Mouse (Mus musculus) lung, postnatal 10 days (tissue): ENCODE measurements around the gene Slc30a5.
A peak's percentile ranks its signal among the peaks of the same experiment; 100 is the strongest.
"Not testable (repeated sequence)": the region's sequence is repeated elsewhere in the genome, so short reads cannot be mapped to it uniquely, and the experiment has no call there.

Experiments used
- DNase-seq: peaks from one replicate; pipeline ENCODE4 v3.0.0; 2021

Gene Slc30a5

GRCm38 (mm10) chr13:100834777-100835176, 1.6 kb upstream of the Slc30a5 start:
- DNase-seq = no peak

DNA sequence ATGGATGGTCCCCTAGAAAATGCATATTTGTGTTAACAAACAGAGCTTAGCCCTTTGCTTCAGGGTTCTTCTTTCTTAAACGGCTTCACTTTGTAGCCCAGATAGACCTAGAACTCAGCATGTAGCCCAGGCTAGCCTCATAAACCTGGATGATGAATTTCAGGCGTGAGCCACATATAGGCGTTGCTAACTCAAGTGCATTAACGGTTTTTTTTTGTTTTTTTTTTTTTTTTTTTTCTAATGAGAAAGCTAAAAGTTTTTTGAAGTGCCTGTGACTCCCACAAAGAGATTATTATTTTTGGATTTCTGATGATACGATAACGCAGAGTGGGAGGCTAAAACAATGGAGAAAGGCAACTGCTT, 394 bp upstream of the Slc30a5 start:
- DNase-seq = no peak

GRCm38 (mm10) chr13:100832188-100832587, 1.0 kb downstream of the Slc30a5 start:
- DNase-seq = no peak

GRCm38 (mm10) chr13:100831123-100831522, 2.1 kb downstream of the Slc30a5 start:
- no peak for DNase-seq

DNA sequence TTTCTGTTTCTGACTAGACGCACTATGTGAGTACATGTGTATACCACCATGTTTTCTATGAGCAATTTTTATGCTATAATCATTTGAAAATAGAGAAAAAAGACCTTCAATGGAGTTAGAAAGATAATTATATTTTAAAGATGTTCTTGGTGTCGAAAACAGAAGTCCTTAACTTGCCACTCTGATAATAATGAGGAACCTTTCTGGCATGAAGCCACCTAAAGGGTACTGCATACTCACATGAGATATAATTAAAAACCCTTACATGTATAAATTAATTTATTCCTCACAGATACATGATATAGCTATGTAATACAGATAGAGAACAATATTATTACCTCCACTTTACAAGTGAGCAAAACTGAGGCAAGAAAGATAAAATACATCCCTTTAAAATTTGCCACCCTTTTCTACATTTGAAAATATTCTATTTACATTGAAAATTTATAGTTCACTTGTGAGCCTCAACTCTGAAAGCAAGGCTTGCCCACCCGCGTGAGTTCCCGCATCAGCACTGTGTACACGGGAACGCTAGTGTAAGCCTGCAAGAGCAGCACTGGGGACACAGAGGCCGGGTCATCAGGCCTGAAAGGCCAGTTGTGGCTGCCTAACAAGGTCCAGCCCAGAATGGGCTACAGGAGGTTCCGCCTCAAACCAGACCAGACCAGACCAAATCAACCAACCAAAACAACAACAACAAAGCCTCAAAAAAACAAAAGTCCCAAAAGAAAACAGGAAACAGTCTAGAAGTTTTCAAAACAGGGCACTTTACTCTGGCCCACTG, 7.4 kb downstream of the Slc30a5 start:
- DNase-seq = no peak

DNA sequence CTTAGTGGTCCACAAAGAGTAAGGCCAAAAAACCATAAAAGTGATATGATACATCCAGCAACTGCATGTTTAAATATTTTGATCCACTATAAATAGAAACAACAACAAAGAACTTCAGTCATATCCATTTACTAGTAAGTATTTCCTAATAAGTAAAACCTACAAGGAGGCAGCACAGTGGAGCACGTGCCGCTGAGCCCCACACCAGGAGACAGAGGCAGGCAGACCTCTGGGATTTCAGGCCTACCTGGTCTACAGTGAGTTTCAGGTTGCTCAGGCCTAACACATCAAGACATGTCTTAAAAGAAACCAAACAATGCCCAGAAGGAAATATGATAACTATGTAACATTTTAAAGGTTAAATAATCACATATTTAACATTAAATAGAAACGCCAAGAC, 8.3 kb downstream of the Slc30a5 start:
- no peak for DNase-seq

- no peak for DNase-seq
Measured at GRCm38 (mm10) chr13:100824306-100824705, 8.9 kb downstream of the Slc30a5 start.

DNA sequence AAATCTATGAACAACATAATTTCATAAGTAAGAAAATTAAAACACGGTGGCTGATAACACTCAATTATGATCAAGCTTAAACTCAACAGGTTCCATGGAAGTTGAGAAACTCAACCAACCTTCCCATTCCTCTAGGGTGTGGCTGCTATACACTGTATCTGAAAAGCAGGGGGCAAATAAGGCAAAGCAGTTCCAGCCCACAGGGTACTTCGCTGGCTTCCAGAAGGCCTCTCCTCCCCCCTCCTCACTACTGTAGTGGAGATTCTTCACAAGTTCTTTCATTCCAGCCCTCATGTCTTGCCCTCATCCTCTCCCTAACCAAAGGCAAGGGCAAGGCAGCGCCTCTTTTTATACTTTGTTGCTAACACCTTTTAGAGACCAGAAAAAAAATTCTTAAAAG, 9.4 kb downstream of the Slc30a5 start:
- no peak for DNase-seq

DNA sequence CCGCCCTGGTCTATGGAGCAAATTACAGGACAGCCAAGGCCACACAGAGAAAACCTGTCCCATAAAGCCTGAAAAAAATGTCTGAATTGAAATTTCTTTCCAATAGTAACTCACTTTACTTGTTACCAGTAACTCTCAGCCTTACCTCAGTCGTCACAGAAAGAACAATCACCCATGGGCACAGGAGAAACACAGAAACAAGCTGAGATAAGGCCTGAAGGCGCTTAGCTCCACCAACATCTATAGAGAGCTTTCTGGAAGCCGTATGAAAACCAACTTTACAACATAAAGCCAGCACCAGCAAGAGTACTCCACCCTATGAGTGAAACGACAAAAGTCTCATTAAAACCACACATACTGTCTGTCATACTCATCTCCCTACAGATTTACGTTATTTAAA, 18.8 kb downstream of the Slc30a5 start:
- no peak for DNase-seq

DNA sequence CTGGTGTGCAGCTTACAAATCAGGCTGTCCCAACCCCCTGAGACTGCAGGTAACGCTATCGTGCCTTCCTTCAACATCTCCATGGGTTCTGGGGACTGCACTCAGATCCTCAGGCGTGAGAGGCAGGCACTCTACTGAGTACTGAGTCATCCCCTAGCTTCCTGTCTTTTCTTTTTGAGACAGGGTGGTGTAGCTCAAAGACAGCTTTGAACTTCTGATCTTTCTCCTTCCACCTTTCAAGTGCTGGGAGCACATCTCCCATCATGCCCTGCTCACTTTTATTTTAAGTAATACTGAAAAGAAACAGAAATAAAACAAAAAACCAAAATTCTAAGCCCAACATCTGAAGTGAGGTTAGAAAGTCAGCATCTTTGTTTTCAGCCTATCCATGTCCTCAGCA, 27.5 kb downstream of the Slc30a5 start:
- DNase-seq = no peak

DNA sequence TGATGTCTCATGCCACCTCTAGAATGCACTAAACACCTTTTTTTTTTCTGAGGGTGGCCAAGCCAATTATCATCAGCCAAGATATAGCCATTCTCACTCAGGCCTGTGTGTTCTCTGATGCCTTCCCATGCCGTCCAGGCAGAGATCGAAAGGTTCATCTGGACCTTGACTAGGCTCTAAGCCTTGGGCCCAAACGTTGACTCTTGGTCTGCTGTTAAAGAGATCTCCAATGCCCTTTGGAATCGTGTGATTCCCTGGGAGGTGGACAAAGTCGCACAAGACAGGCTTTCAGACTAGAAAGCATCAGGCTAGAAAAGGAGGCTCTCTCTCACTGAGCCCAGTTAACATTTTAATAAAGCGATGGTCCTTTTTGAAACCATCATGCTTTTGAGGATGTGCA, 36.1 kb downstream of the Slc30a5 start:
- DNase-seq = no peak

DNA sequence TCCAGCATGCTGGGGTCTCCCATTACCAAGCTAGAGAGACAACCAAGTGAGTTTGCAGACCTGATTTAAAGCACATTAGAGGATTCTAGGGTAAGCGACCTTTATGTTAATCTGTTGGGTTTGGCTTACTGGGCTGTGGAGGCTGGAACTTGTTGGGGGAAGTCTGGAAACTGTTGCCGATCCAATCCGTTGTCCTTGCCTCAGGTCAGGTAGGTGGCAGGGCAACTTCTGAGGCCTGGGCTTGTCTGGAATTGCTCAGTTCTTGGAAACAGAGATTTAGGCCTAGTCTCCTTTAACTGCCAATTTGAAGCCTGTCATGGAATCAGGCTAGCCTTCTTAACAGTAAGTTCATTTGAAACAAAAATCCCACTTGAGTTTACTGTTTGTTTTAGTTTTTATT, 44.1 kb downstream of the Slc30a5 start:
- DNase-seq = no peak

DNA sequence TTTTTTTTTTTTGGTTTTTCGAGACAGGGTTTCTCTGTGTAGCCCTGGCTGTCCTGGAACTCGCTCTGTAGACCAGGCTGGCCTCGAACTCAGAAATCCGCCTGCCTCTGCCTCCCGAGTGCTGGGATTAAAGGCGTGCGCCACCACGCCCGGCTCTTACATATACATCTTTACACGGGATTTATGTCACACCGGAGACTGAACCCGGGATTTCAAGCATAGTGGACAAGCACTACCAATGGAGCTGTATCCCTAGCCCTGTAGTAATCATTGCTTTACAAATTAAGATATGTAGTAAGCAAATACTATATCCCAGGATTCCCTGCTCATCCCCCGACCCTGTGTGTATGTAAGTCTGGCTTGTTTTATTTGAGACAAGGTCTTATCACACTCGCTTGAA, 45.2 kb downstream of the Slc30a5 start:
- not testable (repeated sequence) for DNase-seq

- peak; percentile 48 for DNase-seq
Measured at GRCm38 (mm10) chr13:100787316-100788010, 45.8 kb downstream of the Slc30a5 start.

DNA sequence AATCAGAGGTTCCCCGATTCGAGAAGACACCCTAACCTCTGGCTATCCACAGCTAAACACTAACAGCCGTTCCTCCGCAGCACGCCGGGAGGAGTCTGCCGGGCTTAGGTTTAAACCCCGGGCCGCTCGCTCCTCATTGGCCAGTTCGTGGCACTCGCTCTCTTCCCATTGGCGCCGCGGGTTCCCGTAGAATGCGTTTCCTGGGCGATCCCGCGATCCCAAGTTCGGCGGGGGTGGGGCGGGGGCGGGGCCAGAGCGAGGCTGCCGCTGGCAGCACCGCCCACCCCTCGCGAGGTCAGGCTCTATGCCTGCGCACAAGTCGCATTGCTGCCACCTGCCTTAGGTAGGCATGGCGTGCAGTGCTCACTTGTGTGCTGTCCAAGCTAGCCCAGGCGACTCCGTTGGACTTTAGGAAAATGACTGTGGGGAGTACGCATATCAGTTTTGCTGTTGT, 46.8 kb downstream of the Slc30a5 start, which contains the start of gene Ccnb1:
TSS of gene Ccnb1 (minus strand) at position 157 of the 454 bp plus-strand sequence.
- peak; percentile 95 for DNase-seq

- no peak for DNase-seq
Measured at GRCm38 (mm10) chr13:100785806-100786413, 47.3 kb downstream of the Slc30a5 start.

DNA sequence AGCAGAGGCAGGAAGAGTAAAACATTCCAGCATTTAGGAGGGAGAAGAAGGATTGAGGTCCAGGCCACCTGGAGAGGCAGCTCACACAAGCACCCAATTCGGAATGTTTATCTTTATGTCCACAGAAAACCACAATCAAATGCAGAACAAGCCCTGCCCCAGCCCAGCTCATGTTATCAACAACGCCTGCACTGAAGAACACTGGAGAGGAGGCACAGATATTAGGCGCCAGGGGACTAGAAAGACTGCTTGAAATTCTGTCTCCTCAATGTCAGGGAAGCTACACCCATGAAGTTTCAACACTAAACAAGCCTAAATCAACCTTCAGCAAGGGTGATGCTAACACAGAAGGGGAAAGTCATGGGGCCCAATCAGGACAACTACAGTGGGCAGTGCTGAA, 55.7 kb downstream of the Slc30a5 start:
- DNase-seq = no peak

GRCm38 (mm10) chr13:100776710-100777109, 56.5 kb downstream of the Slc30a5 start:
- DNase-seq = no peak

- no peak for DNase-seq
Measured at GRCm38 (mm10) chr13:100776056-100776419, 57.2 kb downstream of the Slc30a5 start.

GRCm38 (mm10) chr13:100775252-100776055, 57.8 kb downstream of the Slc30a5 start, which contains the start of gene Cenph:
Gene Cenph, minus strand, starts transcription at chr13:100775899.
- peak; percentile 92 for DNase-seq

DNA sequence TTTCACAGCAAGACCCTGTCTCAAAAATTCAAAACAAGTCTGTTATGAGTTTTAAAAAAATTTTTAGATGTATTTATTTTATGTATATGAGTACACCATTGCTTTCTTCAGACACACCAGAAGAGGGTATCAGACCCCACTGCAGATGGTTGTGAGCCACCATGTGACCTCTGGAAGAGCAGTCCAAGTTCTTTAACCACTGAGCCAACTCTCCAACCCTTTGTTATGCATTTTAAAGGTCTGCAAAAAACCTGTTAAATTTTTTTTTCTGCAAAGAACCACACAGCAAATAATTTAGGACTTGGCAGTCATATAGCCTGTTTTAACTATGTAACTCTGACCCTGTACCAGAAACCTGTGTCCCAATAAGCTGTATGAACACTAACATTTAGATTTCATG, 58.5 kb downstream of the Slc30a5 start:
- DNase-seq = no peak

- DNase-seq = peak; percentile 53
Measured at GRCm38 (mm10) chr13:100755329-100755728, 77.9 kb downstream of the Slc30a5 start.

DNA sequence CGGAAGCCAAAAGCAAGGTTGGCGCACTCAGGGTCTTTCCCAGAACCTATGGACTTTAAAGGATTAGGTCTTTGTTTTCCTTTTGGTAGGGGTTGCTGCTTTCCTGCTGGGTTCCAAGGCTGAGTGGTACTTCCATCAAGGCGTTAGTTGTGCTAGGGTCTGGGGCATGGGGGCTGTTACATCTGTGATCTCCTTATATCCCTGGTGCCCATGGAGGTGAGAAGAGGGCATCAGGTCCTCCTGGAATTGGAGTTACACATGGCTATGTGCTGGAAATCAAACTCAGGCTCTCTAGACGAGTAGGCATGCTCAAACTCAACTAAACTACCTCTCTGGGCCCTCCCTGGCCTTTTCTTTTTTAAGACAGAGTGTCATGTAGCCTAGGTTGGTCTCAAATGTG, 79.0 kb downstream of the Slc30a5 start:
- no peak for DNase-seq
